Mouse (Mus musculus) bone marrow, adult 2 months (tissue): ENCODE data around the gene Traf3ip3. TPM values are rescaled to one million over a fixed set of nuclear protein-coding genes. Genes with fewer than 3 reads are reported as not detected.

Experiments
- H3K27ac ChIP-seq: fragments of 200-500 bp; 2 replicates; pipeline ENCODE4 v1.5.1; 2012; ENCODE audit warnings: low read depth, mild to moderate bottlenecking, control low read depth, inconsistent platforms, low read length; ENCODE audit not compliant: control insufficient read depth, poor library complexity, insufficient read depth
- H3K4me1 ChIP-seq: fragments of 200-500 bp; 2 replicates; pipeline ENCODE4 v1.6.1; 2011; ENCODE audit warnings: low read length; ENCODE audit not compliant: control insufficient read depth, insufficient read depth
- H3K4me3 ChIP-seq: fragments of 200-500 bp; replicated peaks from 2 replicates; pipeline ENCODE3; 2011; ENCODE audit warnings: mild to moderate bottlenecking, low read depth, low read length, control low read depth; ENCODE audit not compliant: control insufficient read depth
- CTCF ChIP-seq: fragments of 200-500 bp; IDR thresholded peaks from 2 replicates; pipeline ENCODE4 v1.5.1; 2011; ENCODE audit warnings: low read length, control low read depth; ENCODE audit not compliant: control insufficient read depth, insufficient read depth
- POLR2A ChIP-seq: fragments of 200-500 bp; IDR thresholded peaks from 2 replicates; pipeline ENCODE4 v1.6.1; 2011; ENCODE audit warnings: low read depth, mild to moderate bottlenecking, control low read depth, low read length, borderline replicate concordance; ENCODE audit not compliant: control insufficient read depth
- WGBS: fragments of 180-500 bp; shearing (Covaris S2); methylation state at CpG from one replicate; pipeline ENCODE4 v1.1.7; 2018; 5-methylcytosine and 5-hydroxymethylcytosine counted together
- polyA plus RNA-seq: library from polyadenylated mRNA; stranded (reverse); fragments of >200 nt; gene quantifications from 2 replicates; pipeline ENCODE4 v1.2.4, GENCODE M21; 2011; ENCODE audit warnings: low replicate concordance; ENCODE audit not compliant: missing spikeins, insufficient read depth, insufficient read length

The Traf3ip3 gene
- polyA plus RNA-seq, 1 experiment: 119 TPM

- 19% methylated on average over 18 of the region's 18 CpGs for WGBS
- H3K4me3 ChIP-seq: no peak overlapping the region
- H3K27ac ChIP-seq: peak overlapping the region; percentile 3; the same call in 1 of the 2 replicates
- TF ChIP-seq POLR2A: no peak
- H3K4me1 ChIP-seq: no peaks in the 10 kb centered on the region
Measured at GRCm38 (mm10) chr1:193160317-193161032, 41.0 kb downstream of the Traf3ip3 start.

- Histone ChIP-seq H3K27ac (no peak overlapping the region), H3K4me1 (no peaks in the 10 kb centered on the region), H3K4me3 (no peak overlapping the region)
- WGBS: 24% methylated on average over 1 of the region's 1 CpGs
- TF ChIP-seq POLR2A: no peak
- no peak for TF ChIP-seq CTCF
Measured at GRCm38 (mm10) chr1:193159613-193160012, 41.9 kb downstream of the Traf3ip3 start.

GRCm38 (mm10) chr1:193159163-193159562 lies 42.3 kb downstream of the Traf3ip3 start:
- 66% methylated on average over 3 of the region's 3 CpGs for WGBS
- no peak overlapping the region for H3K4me3 ChIP-seq
- TF ChIP-seq POLR2A: no peak
- H3K27ac ChIP-seq: no peak overlapping the region
- no peaks in the 10 kb centered on the region for H3K4me1 ChIP-seq

- H3K4me1 ChIP-seq: no peaks in the 10 kb centered on the region
- TF ChIP-seq CTCF (no peak), POLR2A (no peak)
- no peak overlapping the region for H3K27ac ChIP-seq
- H3K4me3 ChIP-seq: no peak overlapping the region
- WGBS: 74% methylated on average over 8 of the region's 8 CpGs
Measured at GRCm38 (mm10) chr1:193157111-193157492, 44.4 kb downstream of the Traf3ip3 start.

GRCm38 (mm10) chr1:193156316-193157110 lies 45.0 kb downstream of the Traf3ip3 start:
- 46% methylated on average over 15 of the region's 15 CpGs for WGBS
- Histone ChIP-seq H3K27ac (no peak overlapping the region), H3K4me1 (no peaks in the 10 kb centered on the region), H3K4me3 (no peak overlapping the region)
- TF ChIP-seq POLR2A (no peak), CTCF (no peak)

GRCm38 (mm10) chr1:193153561-193153960 lies 47.9 kb downstream of the Traf3ip3 start:
- H3K4me1 ChIP-seq: no peaks in the 10 kb centered on the region
- 68% methylated on average over 16 of the region's 16 CpGs for WGBS

GRCm38 (mm10) chr1:193152872-193153271 lies 48.6 kb downstream of the Traf3ip3 start, which contains the start of gene Irf6:
TSS of gene Irf6 (plus strand) at chr1:193153111.
- Histone ChIP-seq H3K27ac (no peak within 1 kb of the TSS), H3K4me1 (no peaks in the 10 kb centered on the region), H3K4me3 (no peak within 1 kb of the TSS)
- WGBS: 4% methylated on average over 30 of the region's 30 CpGs
- TF ChIP-seq POLR2A (no peak), CTCF (no peak)

More at GRCm38 (mm10) chr1:193153561-193153960, 47.9 kb downstream of the Traf3ip3 start:
- no peak overlapping the region for H3K4me3 ChIP-seq
- no peak overlapping the region for H3K27ac ChIP-seq
- TF ChIP-seq POLR2A (no peak), CTCF (no peak)

- no peaks in the 10 kb centered on the region for H3K4me1 ChIP-seq
- WGBS: 64% methylated on average over 7 of the region's 7 CpGs
Measured at GRCm38 (mm10) chr1:193151134-193151533, 50.4 kb downstream of the Traf3ip3 start.

More at GRCm38 (mm10) chr1:193151134-193151533, 50.4 kb downstream of the Traf3ip3 start:
- no peak for TF ChIP-seq POLR2A
- no peak for TF ChIP-seq CTCF
- Histone ChIP-seq H3K27ac (no peak overlapping the region), H3K4me3 (no peak overlapping the region)
